Mouse (Mus musculus) brain, embryonic 14.5 days (tissue): Measurements from ENCODE around the gene Rtn4rl1. TPM values are rescaled to one million over a fixed set of nuclear protein-coding genes. Genes with fewer than 3 reads are reported as not detected.

ENCODE experiments used
- DNase-seq: peaks from one replicate; pipeline ENCODE4 v3.0.0-alpha.2; 2011; ENCODE audit warnings: low read depth
- CTCF ChIP-seq: fragments of 200-500 bp; IDR thresholded peaks from 2 replicates; pipeline ENCODE4 v1.5.1; 2012; ENCODE audit warnings: inconsistent platforms, mild to moderate bottlenecking, moderate library complexity, borderline replicate concordance; ENCODE audit not compliant: insufficient read depth, insufficient read length; ENCODE audit errors: extremely low read depth
- POLR2A ChIP-seq: fragments of 200-500 bp; IDR thresholded peaks from 2 replicates; pipeline ENCODE4 v1.6.1; 2012; ENCODE audit warnings: mild to moderate bottlenecking, inconsistent platforms, borderline replicate concordance; ENCODE audit not compliant: poor library complexity, insufficient read depth, insufficient read length, severe bottlenecking; ENCODE audit errors: extremely low read depth
- polyA plus RNA-seq: library from polyadenylated mRNA; depleted of rRNA; stranded (reverse); fragments of >200 nt; gene quantifications from 2 replicates; pipeline ENCODE4 v1.2.3, GENCODE M21; 2012

Rtn4rl1 gene
- polyA plus RNA-seq, 1 experiment, result 12.1 TPM

- no peak for TF ChIP-seq CTCF
- no peak for TF ChIP-seq POLR2A
Measured at GRCm38 (mm10) chr11:75230272-75230760, 36.7 kb downstream of the Rtn4rl1 start.

GRCm38 (mm10) chr11:75231756-75232155, 38.2 kb downstream of the Rtn4rl1 start:
- peak; percentile 66 for DNase-seq
- TF ChIP-seq POLR2A, result no peak
- peak; percentile 78 for TF ChIP-seq CTCF

More at GRCm38 (mm10) chr11:75230272-75230760, 36.7 kb downstream of the Rtn4rl1 start:
- no peak for DNase-seq

- no peak for DNase-seq
- TF ChIP-seq POLR2A (no peak), CTCF (no peak)
Measured at GRCm38 (mm10) chr11:75232434-75232833, 38.9 kb downstream of the Rtn4rl1 start.

- DNase-seq, result peak; percentile 62
- TF ChIP-seq CTCF, result no peak
- TF ChIP-seq POLR2A, result no peak
Measured at GRCm38 (mm10) chr11:75234745-75235144, 41.2 kb downstream of the Rtn4rl1 start.

GRCm38 (mm10) chr11:75240158-75240934, 46.8 kb downstream of the Rtn4rl1 start:
- DNase-seq, result no peak
- TF ChIP-seq CTCF, result no peak
- no peak for TF ChIP-seq POLR2A

- TF ChIP-seq CTCF (no peak), POLR2A (no peak)
- DNase-seq, result no peak
Measured at GRCm38 (mm10) chr11:75242710-75243255, 49.2 kb downstream of the Rtn4rl1 start.

- TF ChIP-seq POLR2A (no peak), CTCF (no peak)
Measured at GRCm38 (mm10) chr11:75244368-75245275, 51.0 kb downstream of the Rtn4rl1 start.

GRCm38 (mm10) chr11:75245372-75246330, 52.1 kb downstream of the Rtn4rl1 start:
- TF ChIP-seq POLR2A, result no peak
- TF ChIP-seq CTCF, result no peak
- peak; percentile 74 for DNase-seq

More at GRCm38 (mm10) chr11:75244368-75245275, 51.0 kb downstream of the Rtn4rl1 start:
- DNase-seq, result no peak

GRCm38 (mm10) chr11:75246589-75246988, 53.0 kb downstream of the Rtn4rl1 start:
- no peak for TF ChIP-seq POLR2A
- TF ChIP-seq CTCF, result no peak
- DNase-seq, result peak; percentile 50

GRCm38 (mm10) chr11:75247137-75247730, 53.7 kb downstream of the Rtn4rl1 start:
- TF ChIP-seq POLR2A (no peak), CTCF (no peak)
- DNase-seq, result no peak

- TF ChIP-seq CTCF (no peak), POLR2A (no peak)
- no peak for DNase-seq
Measured at GRCm38 (mm10) chr11:75249588-75249987, 56.0 kb downstream of the Rtn4rl1 start.

GRCm38 (mm10) chr11:75251006-75251512, 57.5 kb downstream of the Rtn4rl1 start:
- no peak for TF ChIP-seq CTCF
- TF ChIP-seq POLR2A, result no peak
- DNase-seq, result no peak

- DNase-seq, result no peak
Measured at GRCm38 (mm10) chr11:75251557-75252070, 58.0 kb downstream of the Rtn4rl1 start.

More at GRCm38 (mm10) chr11:75251557-75252070, 58.0 kb downstream of the Rtn4rl1 start:
- TF ChIP-seq CTCF, result no peak
- TF ChIP-seq POLR2A, result no peak
